Mouse (Mus musculus): ENCODE results near the gene Anapc13. TPM values are rescaled to one million over a fixed set of nuclear protein-coding genes. Genes with fewer than 3 reads are reported as not detected.

Gene Anapc13
- polyA plus RNA-seq, 2 experiments: 89.7 to 99.9 TPM

- H3K9ac ChIP-seq (replicated peaks): no peak overlapping the region
- no peaks in the 10 kb centered on the region for H3K9me3 ChIP-seq (ENCODE audit: control insufficient read depth, low read length)
- no peak overlapping the region for H3K4me2 ChIP-seq (ENCODE audit: low read depth)
- 69% methylated on average over 17 of the region's 17 CpGs for WGBS (ENCODE audit: insufficient replicate concordance)
- ATAC-seq (ENCODE audit: insufficient read depth) (no peak), DNase-seq (ENCODE audit: low read depth in 3 of 3, low spot score in 3 of 3) (no peak)
- H3K27ac ChIP-seq: no peak overlapping the region
- H3K36me3 ChIP-seq (replicated peaks; ENCODE audit: control insufficient read depth, insufficient read depth, low read depth): no peaks in the 10 kb centered on the region
- no peak for TF ChIP-seq CTCF (IDR thresholded peaks at IDR 0.05; ENCODE audit: low read depth)
- TF ChIP-seq EP300 (IDR thresholded peaks at IDR 0.05; ENCODE audit: low read depth): no peak
- H3K27me3 ChIP-seq (ENCODE audit: control insufficient read depth, insufficient read depth, low read length): no peaks in the 10 kb centered on the region
- H3K4me3 ChIP-seq (ENCODE audit: insufficient read depth in 1 of 2, low read depth in 2 of 2, low read length in 2 of 2): no peak overlapping the region
- H3K4me1 ChIP-seq (replicated peaks; ENCODE audit: control insufficient read depth in 2 of 2, insufficient read depth in 2 of 2, low read length in 1 of 2): no peaks in the 10 kb centered on the region
Observed at GRCm38 (mm10) chr9:102649917-102650527, 23.9 kb downstream of the Anapc13 start.

- no peak overlapping the region for H3K9ac ChIP-seq (replicated peaks)
- ATAC-seq (ENCODE audit: insufficient read depth) (no peak), DNase-seq (ENCODE audit: low read depth in 3 of 3, low spot score in 3 of 3) (no peak)
- no peaks in the 10 kb centered on the region for H3K9me3 ChIP-seq (ENCODE audit: control insufficient read depth, low read length)
- no peaks in the 10 kb centered on the region for H3K27me3 ChIP-seq (ENCODE audit: control insufficient read depth, insufficient read depth, low read length)
- H3K36me3 ChIP-seq (replicated peaks; ENCODE audit: control insufficient read depth, insufficient read depth, low read depth): no peaks in the 10 kb centered on the region
- H3K4me1 ChIP-seq (replicated peaks; ENCODE audit: control insufficient read depth in 2 of 2, insufficient read depth in 2 of 2, low read length in 1 of 2): no peaks in the 10 kb centered on the region
- no peak for TF ChIP-seq CTCF (IDR thresholded peaks at IDR 0.05; ENCODE audit: low read depth)
- no peak for TF ChIP-seq EP300 (IDR thresholded peaks at IDR 0.05; ENCODE audit: low read depth)
- no peak overlapping the region for H3K4me3 ChIP-seq (ENCODE audit: insufficient read depth in 1 of 2, low read depth in 2 of 2, low read length in 2 of 2)
- H3K4me2 ChIP-seq (ENCODE audit: low read depth): no peak overlapping the region
- WGBS (ENCODE audit: insufficient replicate concordance): 30% methylated on average over 7 of the region's 7 CpGs
- H3K27ac ChIP-seq: no peak overlapping the region
Observed at GRCm38 (mm10) chr9:102650637-102651036, 24.5 kb downstream of the Anapc13 start.

- TF ChIP-seq EP300 (IDR thresholded peaks at IDR 0.05; ENCODE audit: low read depth) (no peak), CTCF (IDR thresholded peaks at IDR 0.05; ENCODE audit: low read depth) (no peak)
- no peak overlapping the region for H3K4me2 ChIP-seq (ENCODE audit: low read depth)
- 42% methylated on average over 6 of the region's 6 CpGs for whole genome bisulfite sequencing (ENCODE audit: insufficient replicate concordance)
- ATAC-seq (ENCODE audit: insufficient read depth) (no peak), DNase-seq (ENCODE audit: low read depth in 3 of 3, low spot score in 3 of 3) (no peak)
- no peak overlapping the region for H3K4me3 ChIP-seq (ENCODE audit: insufficient read depth in 1 of 2, low read depth in 2 of 2, low read length in 2 of 2)
- H3K9ac ChIP-seq (replicated peaks): no peak overlapping the region
- H3K27me3 ChIP-seq (ENCODE audit: control insufficient read depth, insufficient read depth, low read length): no peaks in the 10 kb centered on the region
- H3K4me1 ChIP-seq (replicated peaks; ENCODE audit: control insufficient read depth in 2 of 2, insufficient read depth in 2 of 2, low read length in 1 of 2): no peaks in the 10 kb centered on the region
- no peaks in the 10 kb centered on the region for H3K9me3 ChIP-seq (ENCODE audit: control insufficient read depth, low read length)
- no peak overlapping the region for H3K27ac ChIP-seq
- no peaks in the 10 kb centered on the region for H3K36me3 ChIP-seq (replicated peaks; ENCODE audit: control insufficient read depth, insufficient read depth, low read depth)
Observed at GRCm38 (mm10) chr9:102651199-102651720, 25.2 kb downstream of the Anapc13 start.

GRCm38 (mm10) chr9:102656355-102657095 is 30.4 kb downstream of the Anapc13 start:
- no peak overlapping the region for H3K27ac ChIP-seq
- no peak overlapping the region for H3K4me3 ChIP-seq (ENCODE audit: insufficient read depth in 1 of 2, low read depth in 2 of 2, low read length in 2 of 2)
- WGBS (ENCODE audit: insufficient replicate concordance): 38% methylated on average over 8 of the region's 8 CpGs
- TF ChIP-seq CTCF (IDR thresholded peaks at IDR 0.05; ENCODE audit: low read depth) (no peak), EP300 (IDR thresholded peaks at IDR 0.05; ENCODE audit: low read depth) (no peak)
- no peaks in the 10 kb centered on the region for H3K9me3 ChIP-seq (ENCODE audit: control insufficient read depth, low read length)
- H3K4me1 ChIP-seq (replicated peaks; ENCODE audit: control insufficient read depth in 2 of 2, insufficient read depth in 2 of 2, low read length in 1 of 2): no peaks in the 10 kb centered on the region
- ATAC-seq (ENCODE audit: insufficient read depth): no peak
- H3K9ac ChIP-seq (replicated peaks): no peak overlapping the region
- DNase-seq (ENCODE audit: low read depth in 3 of 3, low spot score in 3 of 3): no peak
- H3K27me3 ChIP-seq (ENCODE audit: control insufficient read depth, insufficient read depth, low read length): no peaks in the 10 kb centered on the region
- no peak overlapping the region for H3K4me2 ChIP-seq (ENCODE audit: low read depth)
- no peaks in the 10 kb centered on the region for H3K36me3 ChIP-seq (replicated peaks; ENCODE audit: control insufficient read depth, insufficient read depth, low read depth)

- 53% methylated on average over 6 of the region's 6 CpGs for WGBS (ENCODE audit: insufficient replicate concordance)
- no peaks in the 10 kb centered on the region for H3K4me1 ChIP-seq (replicated peaks; ENCODE audit: control insufficient read depth in 2 of 2, insufficient read depth in 2 of 2, low read length in 1 of 2)
- no peak overlapping the region for H3K9ac ChIP-seq (replicated peaks)
- H3K4me2 ChIP-seq (ENCODE audit: low read depth): no peak overlapping the region
- no peak overlapping the region for H3K4me3 ChIP-seq (ENCODE audit: insufficient read depth in 1 of 2, low read depth in 2 of 2, low read length in 2 of 2)
- H3K36me3 ChIP-seq (replicated peaks; ENCODE audit: control insufficient read depth, insufficient read depth, low read depth): no peaks in the 10 kb centered on the region
- H3K9me3 ChIP-seq (ENCODE audit: control insufficient read depth, low read length): no peaks in the 10 kb centered on the region
- TF ChIP-seq CTCF (IDR thresholded peaks at IDR 0.05; ENCODE audit: low read depth): no peak
- no peak for TF ChIP-seq EP300 (IDR thresholded peaks at IDR 0.05; ENCODE audit: low read depth)
- DNase-seq (ENCODE audit: low read depth in 3 of 3, low spot score in 3 of 3) (no peak), ATAC-seq (ENCODE audit: insufficient read depth) (no peak)
- H3K27me3 ChIP-seq (ENCODE audit: control insufficient read depth, insufficient read depth, low read length): no peaks in the 10 kb centered on the region
- no peak overlapping the region for H3K27ac ChIP-seq
Observed at GRCm38 (mm10) chr9:102668115-102668514, 42.0 kb downstream of the Anapc13 start.
